Mouse (Mus musculus) left cerebral cortex, adult 11 months (tissue): ENCODE results near the gene Gcfc2.

ENCODE experiments used
- DNase-seq: peaks from one replicate; pipeline ENCODE4 v3.0.0; 2022; ENCODE audit warnings: low spot score

The Gcfc2 gene

DNA sequence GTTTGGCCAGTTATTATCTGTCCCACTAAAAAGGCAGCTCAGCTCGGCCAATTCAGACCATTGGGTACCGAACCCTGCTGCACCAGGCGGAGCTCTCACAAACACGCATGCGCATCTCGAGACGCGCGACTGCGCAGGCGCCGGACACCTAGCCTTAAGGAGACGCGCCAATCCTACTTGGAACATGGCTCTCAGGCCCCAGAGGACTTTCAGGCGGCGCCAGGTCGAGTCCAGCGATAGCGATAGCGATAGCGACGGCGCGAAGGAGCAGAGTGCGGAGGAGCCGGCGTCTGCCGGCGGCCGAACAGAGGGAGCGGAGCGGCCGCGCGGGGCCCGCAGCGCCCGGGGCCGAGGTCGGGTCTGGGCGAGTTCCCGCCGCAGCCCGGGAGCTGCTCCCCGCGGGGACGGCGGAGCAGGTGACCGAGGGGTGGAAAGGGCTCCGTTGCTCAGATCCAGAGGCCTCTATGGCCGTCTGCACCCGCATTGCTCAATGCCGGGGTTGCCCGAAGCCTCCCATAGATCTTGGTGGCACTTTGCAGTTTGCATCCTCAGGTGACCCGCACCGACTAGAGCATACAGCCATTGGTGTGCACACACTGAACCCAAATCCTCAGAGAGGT lies at the start of gene Gcfc2:
Gene Gcfc2, plus strand, starts transcription at position 147 of the 620 bp plus-strand sequence.
- peak; percentile 85 for DNase-seq

DNA sequence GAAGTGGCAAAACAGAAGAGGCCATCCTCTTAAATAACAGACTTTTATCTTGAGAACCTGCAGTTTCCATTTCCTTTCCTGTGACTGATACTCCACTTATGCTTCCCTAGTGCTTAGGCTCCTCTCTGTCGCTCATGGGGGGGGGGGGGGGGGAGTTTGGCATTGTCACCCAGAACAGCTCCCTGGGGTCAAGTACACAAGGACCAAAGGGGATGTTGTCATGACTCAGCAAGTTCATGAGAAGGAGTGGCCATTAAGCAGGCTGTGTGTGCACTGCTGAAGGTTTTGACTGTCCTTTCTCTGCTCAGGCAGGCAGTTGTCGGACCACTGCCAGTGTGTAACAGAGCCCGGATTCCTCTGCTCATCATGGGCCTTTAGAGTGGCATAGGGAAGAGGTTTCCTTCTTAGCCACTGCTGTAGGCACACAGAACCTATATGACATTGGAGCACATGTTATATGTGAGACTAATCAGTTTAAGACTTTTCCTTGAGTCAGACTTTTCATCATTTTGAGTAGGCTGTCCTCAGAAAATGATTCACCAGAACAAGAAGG lies 27.7 kb upstream of the Gcfc2 start:
- DNase-seq: no peak

DNA sequence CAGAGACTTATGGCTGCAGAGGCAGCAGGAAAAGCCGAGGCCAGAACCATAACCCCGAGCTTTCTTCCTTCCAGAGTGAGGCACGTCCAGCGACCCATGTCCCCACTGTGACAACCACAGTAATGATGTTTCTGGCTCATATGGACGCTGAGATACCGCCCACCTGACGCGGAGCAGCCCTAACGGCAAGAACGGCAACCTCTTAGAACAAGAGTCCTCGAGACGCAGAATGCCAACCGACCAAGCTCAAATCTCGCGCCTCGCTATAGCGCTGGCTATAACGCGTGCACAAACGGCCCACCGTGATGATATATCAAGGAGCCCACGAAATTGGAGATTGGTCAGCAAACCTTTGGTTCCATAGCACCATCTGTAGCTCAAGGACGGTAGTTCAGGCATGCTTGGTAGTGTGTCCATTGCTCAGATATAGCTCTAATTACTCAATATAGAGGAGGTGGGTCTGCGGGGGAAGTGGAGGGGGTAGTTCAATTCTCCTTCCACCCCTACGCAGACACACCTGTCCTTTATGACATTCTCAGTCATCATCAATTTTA lies 13.1 kb upstream of the Gcfc2 start:
- DNase-seq: no peak

DNA sequence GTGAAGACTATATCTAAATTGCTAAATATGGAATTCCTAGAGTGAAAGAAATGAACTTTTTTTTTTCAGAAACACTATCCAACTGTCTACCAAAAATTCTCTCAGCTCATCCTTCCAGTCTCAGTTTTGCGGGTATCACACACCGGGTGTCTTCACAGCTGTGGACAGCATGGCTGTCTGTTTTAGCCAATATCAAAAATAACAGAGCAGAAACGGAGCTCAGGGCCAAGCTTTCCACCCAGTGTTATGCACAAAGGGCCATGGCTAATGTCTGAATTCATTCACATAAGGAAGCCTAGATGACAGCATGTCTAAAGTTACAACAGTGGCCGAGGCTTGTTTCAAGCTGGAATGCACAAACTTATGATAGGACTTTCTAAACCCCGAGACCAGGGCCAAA lies 12.2 kb upstream of the Gcfc2 start:
- no peak for DNase-seq

DNA sequence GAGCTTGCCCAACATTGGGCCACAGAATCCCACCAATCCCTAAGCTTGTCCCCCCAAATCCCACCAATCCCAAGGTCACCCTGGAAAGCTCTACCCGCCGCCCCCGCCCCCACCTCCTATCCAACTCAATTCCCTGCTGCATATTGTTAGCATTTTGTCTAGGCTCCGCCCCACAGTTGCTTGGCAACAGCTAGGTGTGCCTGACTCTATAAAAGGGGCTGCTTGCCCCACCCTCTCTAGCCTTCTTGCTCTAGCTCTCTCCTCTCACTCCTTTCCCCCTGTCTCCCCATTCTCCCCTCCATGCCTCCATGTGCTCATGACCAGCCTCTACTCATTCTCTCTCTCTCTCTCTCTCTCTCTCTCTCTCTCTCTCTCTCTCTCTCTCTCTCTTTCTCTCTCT lies 11.8 kb upstream of the Gcfc2 start:
- DNase-seq: no peak

DNA sequence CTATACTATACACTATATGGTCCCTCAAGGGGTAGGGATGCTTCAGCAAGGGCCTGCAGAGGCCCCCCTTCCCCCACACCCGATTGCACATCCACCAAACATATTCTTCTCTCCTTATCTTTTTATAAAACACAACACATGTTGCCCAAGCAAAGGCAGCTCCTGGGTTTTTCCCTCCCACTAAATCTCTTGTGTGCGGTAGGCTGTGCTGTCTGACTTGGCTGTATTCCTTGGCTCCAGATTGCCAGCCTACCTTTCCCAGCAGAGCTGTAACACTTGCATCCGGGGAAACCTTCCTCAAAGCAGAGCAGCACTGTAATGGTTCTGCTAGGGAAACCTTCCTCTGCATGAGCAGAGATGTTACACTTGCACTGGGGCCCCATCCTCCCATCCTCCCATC lies 11.3 kb upstream of the Gcfc2 start:
- DNase-seq: peak; percentile 46

DNA sequence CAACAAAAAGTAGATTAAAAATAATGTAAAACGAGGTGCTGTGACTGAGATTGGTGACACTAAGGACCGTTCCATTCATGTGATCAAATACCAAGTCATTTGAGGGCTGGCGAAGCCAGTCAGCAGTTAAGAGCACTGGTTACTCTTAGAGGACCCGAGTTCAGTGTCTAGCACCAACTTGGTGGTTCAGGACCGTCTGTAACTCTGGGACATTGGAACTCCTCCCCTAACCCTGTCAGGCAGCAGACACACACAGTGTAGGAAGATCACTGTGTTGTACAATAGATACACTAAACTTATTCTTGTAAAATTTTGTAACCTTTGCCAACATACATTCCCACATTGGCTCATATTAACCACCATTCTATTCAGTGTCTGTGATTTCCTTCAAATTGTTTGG lies 835 bp downstream of the Gcfc2 start:
- DNase-seq: no peak

DNA sequence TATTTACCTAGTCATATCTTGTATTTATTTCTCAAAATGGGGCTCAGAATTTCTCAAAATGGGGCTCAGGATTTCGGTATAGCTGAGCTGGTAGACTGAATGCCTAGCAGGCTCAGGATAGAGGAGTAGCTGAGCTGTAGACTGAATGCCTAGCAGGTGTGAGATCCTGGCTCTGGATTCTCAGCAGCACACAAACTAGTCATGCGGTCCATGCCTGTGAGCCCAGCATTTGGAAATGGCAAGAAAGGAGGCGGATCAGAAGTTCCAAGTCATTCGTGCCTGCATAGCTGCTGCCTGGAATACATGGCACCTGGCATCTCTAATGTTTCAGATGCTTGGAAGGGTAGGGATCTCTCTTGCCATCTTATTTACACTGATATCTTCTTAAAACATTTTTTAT lies 5.9 kb downstream of the Gcfc2 start:
- DNase-seq: no peak

DNA sequence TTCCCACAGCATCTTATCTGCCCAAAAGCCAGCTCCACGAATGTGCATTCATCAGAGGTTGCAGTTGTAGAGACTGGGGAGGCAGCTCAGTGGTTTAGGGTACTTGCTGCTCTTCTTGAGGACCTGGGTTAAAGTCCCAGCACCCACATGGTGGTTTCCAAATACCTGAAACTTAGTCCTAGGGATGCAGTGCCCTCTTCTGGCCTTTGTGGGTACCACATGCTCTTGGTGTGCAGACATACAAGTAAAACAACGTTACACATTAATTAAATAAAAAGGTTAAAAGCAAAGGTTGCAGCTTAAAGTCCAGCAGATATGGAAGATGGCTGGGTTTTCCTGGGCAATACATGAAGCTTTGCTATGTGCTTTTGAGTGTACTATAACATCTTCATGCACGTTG lies 9.8 kb downstream of the Gcfc2 start:
- DNase-seq: no peak

DNA sequence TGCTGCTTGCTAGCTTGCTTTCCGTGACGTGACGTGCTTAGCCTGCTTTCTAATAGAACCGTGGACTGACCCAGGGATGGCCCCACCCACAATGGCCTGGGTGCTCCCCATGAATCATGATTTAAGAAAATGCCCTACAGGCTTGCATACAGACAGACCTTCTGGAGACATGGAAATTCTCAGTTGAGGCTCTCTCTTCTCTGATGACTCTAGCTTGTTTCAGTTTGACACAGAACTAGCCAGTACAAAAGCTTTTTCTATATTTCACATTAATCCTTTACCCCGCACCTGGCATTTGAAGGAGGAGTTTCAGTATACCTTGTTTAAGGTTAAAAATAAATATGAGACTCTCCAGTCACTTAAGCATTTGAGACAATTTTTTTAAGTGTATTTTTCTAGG lies 18.2 kb downstream of the Gcfc2 start:
- no peak for DNase-seq

DNA sequence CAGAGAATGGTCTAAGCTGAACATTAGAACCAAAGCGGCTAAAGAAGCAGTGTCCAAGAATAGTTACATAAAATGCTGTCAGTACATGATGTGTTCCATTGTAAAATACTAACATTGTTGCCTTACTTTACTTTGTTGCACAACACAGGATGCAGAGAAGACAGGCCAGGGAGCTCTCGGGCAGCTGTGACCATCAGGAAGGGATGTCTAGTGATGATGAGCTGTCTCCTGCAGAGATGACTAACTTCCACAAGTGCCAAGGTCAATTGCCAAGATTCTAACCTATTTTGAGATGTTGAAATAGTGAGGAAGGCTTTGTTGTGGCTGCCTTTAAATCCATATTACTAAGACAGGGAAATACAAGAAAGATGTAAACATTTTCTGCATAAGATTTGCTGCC lies 19.8 kb downstream of the Gcfc2 start:
- DNase-seq: no peak

DNA sequence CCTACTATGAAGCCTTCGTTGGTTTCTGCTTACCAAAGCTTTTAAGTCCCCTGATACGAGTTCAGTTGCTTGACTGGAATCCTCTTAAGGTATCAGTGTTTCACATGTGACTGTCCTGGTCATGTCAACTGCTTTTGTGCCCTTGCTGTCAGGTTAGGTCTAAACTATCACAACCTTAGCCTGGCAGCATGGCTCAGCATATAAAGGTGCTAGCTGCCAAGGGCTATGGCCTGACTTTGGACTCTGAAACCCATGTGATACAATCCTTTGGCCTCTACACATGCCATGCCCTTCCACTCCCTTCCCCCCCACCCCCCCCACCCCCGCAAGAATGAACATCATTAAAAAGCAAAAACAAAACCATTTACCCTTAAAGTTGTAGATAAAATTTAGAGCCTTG lies 21.0 kb downstream of the Gcfc2 start:
- DNase-seq: no peak

DNA sequence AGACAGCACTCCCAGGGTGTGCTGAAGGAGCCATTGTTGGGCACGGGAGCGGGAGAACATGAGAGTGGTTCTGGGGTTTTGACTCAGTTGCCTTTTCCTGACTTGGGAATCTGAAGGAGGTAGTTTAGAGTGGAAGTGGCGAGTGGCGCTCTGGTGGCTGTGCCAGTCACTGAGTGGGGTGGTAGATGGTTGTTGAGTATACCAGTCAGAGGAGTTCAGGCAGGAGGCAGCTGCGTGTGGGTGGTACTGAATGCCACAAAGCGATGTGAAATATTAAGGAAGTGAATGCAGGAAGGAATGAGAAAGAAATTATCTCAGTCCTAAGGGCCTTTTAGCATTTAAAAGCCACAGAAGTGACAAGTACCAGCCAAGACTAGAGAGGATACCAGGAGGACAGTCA lies 23.4 kb downstream of the Gcfc2 start:
- no peak for DNase-seq

DNA sequence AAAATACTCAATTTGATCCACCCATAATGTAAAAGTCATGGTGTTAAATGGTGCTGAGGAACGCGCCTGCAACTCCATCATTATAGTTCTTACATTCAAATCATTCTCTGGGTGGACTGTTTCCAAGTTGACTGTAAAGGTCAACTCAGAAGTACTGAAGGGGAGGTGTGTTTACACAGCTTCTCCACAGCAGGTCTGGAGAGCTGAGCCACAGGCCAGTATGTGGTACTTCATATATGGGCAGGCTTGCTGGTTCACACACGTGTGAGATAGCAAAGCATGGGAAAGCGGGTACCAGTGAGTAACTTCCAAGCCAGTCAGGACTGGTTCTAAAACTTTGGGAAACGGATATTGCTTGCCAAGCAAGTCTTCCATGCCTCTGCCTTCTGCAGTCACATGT lies 31.7 kb downstream of the Gcfc2 start:
- no peak for DNase-seq

DNA sequence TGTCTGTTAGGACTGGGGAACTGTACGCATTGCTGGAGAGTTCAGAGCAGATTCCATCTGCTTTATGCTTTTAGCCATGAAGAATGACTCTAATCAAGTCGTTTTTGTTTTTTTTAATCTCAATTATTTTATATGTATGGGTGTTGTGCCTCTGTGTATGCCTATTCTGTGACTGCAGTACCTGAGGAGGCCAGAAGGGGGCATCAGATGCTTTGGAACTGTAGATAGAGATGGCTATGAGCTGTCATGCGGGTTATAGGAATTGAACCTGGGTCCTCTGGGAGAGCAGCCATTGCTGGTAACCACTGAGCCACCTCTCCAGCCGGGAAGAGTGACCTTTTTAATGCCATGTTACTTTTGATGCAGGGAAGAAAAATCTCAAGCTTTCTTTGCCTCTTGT lies 32.9 kb downstream of the Gcfc2 start:
- no peak for DNase-seq

DNA sequence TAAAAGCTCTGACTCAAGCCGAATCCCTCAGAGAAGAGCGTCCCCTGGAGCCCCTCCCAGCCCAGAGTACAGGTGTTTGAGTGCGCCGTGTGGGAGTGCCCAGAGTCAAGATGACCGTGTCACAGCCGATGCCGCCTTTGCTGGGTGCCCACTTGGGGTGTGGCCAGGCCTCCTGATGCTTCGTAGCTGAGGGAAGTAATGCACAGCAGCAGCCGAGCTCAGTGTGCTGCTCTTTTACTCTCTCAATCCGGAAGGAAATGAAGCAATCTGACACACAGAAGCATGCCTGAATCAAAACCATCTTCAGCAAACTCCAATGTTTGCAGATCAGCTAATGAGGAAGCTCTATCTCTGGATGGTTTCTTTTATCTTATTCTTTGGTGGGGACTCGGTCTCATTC lies 34.5 kb downstream of the Gcfc2 start:
- no peak for DNase-seq

DNA sequence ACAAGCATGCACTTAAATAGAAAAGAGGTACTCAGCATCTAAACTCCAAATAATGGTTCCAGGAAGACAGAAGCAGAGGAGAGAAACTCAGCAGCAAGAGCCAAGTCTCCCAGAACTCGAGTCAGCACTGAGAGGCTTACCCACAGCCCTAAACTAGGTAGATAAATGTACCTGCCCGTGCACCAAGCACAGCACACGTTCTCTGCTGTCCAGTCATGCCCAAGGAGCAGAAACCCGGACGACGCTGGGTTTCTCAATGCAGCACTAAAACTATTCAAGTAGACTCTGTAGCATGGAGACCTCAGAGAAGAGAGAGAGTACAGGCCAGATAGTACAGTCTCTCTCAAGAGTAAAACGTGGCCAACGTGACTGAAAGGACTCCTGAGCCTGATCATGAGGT lies 36.4 kb downstream of the Gcfc2 start:
- DNase-seq: no peak

DNA sequence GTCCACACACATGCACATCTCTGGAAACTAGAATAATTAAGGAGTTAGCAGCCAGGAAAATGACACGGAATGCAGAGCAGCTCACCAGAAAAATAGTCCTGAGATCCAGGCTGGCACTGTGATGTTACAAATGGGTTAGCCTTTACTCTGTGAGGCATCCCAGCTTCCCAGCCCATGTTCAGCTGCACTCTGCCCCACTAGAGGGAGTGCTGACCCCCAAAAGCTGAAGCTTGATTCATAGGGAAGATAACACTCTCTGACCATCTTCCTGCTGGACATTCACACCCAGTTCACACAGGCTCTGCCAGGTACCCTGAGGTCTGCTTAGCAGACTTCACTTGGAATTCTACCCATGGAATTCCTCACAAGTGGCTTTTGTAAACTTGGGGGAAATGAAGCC lies 36.8 kb downstream of the Gcfc2 start:
- no peak for DNase-seq

DNA sequence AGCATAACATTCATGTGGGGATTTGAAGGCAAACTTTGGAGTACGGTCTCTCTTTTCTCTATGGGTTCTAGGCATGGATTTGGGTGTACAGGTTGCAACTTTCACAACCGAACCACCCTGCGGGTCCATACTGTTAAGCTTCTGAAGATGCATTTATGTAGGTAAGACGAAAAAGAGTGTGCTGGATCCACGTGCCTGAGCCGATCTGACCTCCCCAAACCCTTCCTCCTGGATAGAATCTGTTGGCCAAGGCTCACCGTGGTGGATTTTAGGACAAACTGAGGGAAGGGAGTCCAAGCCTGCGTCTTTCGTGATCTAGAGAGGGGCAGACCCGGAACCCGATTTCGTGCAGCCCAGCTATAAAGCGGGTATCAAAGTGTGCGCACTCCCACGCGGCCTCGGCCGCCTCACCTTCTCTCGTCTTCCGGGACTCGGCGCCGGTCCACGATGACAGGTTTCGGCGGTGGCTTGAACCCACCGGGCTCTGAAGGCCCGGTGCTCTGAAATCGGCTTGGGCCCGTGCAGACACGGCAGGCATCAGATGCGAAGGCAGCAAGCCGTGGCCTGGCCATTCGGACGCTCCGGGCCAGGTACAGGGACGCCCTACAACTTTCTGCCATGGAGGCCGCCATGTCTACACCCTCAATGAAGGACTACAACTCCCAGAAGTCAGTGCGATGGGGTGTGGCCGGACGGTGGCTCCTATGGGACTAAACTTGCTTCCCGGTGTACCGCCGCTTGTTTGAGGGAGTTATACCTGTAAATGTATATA lies 42.0 kb downstream of the Gcfc2 start, which contains the start of gene Mrpl19:
Gene Mrpl19, minus strand, starts transcription at position 663 of the 772 bp plus-strand sequence.
- peak; percentile 89 for DNase-seq

DNA sequence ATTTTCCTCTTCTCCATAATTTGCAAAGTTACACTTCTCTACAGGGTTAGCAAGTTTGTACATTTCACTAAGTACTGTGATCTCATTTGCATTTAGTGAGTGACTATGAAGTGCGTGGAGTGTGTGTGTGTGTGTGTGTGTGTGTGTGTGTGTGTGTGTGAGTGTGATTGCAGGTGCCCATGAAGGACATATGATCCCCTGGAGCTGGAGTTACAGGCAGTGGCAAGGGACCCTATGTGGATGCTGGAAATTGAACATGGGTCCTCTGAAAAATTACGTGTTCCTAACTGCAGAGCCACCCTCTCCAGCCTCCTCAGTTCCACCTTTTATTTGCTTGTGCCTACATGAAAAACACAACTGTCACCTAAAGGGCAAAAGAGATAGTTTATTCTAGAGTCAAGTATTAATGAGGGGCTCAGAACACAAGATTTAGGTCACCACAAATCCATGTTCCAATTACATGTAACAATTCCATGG lies 42.6 kb downstream of the Gcfc2 start:
- no peak for DNase-seq

DNA sequence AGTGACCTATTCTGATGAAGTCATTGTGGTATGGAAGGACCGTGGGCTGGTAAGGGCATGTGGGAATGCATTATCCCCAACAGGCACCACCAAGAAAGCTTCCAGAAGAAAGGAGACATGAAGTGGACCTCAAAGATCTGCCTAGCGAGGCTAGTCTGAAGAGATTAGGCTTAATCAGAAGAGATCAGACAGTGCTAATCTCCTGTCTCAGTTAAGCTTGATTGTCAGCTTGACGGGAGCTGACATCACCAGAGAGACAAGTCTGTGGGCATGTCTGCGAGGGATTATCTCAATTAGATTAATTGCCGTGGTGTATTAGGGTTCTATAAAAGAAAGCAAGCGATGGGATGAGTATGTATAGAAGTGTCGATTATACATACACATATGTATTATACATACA lies 47.7 kb downstream of the Gcfc2 start:
- no peak for DNase-seq

DNA sequence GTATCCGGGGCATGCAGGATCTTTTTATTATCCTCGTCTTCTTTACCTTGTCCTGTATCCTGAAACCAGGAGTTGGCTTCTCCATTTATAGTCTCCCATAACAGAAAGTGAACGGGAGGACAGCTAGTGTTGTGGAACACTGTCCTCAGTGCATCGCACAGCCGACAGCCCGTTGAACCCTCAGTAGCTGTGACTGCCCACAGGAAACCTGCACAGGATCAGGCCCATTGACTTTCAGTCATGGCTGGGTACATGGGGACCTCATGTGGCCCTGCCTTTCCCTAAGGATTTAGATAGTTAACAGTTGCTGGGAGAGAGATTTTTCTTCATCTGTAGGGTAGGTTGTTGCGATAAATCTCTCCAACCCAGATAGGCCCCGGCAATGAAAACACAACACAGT lies 49.1 kb downstream of the Gcfc2 start:
- no peak for DNase-seq

DNA sequence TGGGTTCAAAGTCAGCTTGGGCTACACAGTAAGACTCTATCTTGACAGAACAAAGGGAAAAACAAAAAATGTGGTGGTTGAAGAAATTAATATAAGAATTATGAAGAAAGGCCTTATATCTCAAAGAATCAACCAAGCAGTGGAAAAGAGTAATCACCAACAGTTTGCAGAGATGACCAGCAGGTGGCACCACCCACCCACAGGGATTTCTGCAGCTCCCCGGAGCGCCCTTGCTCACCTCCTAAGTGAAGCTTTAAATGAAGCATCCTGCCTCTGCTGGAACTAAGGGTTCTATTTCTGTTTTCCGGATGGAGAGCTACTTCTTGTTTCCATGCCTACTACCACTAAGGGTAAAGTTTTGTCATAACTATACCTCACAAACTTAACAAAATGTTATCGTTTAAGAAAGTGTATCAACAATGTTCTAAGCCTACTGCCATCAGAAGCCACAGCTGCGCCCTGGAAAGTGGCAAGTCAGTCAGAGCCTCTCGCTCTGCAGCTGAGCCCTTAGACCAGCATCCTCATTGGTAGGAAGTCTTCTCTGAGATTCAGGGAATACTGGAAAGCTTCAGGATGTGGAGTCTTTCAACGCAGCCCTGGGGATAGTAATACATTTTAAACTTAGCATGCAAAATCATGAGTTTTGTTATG lies 52.6 kb downstream of the Gcfc2 start:
- DNase-seq: peak; percentile 49
